Mouse (Mus musculus) forebrain, embryonic 10.5 days (tissue): ENCODE data around the gene Stard13. TPM values are rescaled to one million over a fixed set of nuclear protein-coding genes. Genes with fewer than 3 reads are reported as not detected.

Source experiments
- DNase-seq: peaks from one replicate; pipeline ENCODE4 v3.0.0-alpha.2; 2017; ENCODE audit warnings: low spot score; ENCODE audit errors: extremely low spot score
- H3K27ac ChIP-seq: fragments of 300-500 bp; sonication (generic); 2 replicates; pipeline ENCODE4 v1.5.1; 2016; ENCODE audit warnings: mild to moderate bottlenecking
- H3K27me3 ChIP-seq: fragments of 300-500 bp; sonication (generic); 2 replicates; pipeline ENCODE4 v1.6.1; 2016; ENCODE audit warnings: mild to moderate bottlenecking; ENCODE audit not compliant: poor library complexity, severe bottlenecking
- H3K36me3 ChIP-seq: fragments of 300-500 bp; sonication (generic); replicated peaks from 2 replicates; pipeline ENCODE4 v1.6.1; 2016; ENCODE audit warnings: mild to moderate bottlenecking, moderate library complexity
- H3K4me1 ChIP-seq: fragments of 300-500 bp; sonication (generic); 2 replicates; pipeline ENCODE4 v1.6.1; 2016
- H3K4me3 ChIP-seq: fragments of 300-500 bp; sonication (generic); 2 replicates; pipeline ENCODE4 v1.5.1; 2016; ENCODE audit warnings: mild to moderate bottlenecking, moderate library complexity
- H3K9me3 ChIP-seq: fragments of 300-500 bp; sonication (generic); 2 replicates; pipeline ENCODE4 v1.6.1; 2016; ENCODE audit warnings: mild to moderate bottlenecking, moderate library complexity
- WGBS: fragments of 180-500 bp; shearing (Covaris S2); methylation state at CpG from one replicate; pipeline ENCODE4 v1.1.7; 2016; 5-methylcytosine and 5-hydroxymethylcytosine counted together
- polyA plus RNA-seq: library from polyadenylated mRNA; unstranded; fragments of >200 nt; fragmentation: Nextera tagmentation; extraction: Ambion mirVana; gene quantifications from 2 replicates; pipeline ENCODE4 v1.2.1, GENCODE M21; 2016

Stard13 gene
- polyA plus RNA-seq, 1 experiment from 2014 or later = 3.7 TPM

DNA sequence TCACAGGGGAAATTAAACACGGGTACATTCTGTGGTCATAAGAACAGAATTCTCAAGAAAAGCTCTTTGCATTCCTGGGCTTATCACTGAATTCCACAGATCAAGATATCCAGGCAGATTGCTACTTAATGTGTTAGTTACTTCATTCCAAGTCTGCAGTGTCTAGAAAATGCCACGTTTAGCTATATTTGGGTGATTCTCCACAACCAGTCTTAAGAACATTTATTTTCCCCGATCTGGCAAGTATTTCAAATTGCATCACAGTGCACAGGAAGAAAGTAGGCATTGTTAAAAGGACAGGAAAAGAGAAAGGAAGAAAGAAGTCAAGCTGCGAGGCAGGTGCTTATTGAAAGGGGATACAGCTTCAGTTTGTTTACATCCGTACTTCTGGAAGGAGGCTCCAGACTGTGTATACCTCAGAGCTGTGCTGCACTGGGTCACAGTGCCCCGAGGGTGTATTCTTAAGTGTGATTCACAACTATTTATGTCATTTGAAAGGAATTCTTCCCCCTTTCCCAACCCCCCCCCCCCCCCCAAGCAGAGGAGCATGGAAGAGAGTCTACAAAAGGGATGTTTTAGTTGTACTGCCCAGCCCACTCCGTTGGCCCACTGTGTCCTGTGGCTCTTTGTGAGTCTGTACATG lies 179.4 kb downstream of the Stard13 start:
- H3K4me1 ChIP-seq = peaks cover 35% of the 10 kb centered on the region
- H3K9me3 ChIP-seq = peaks cover 4% of the 10 kb centered on the region; the same call in 1 of the 2 replicates
- no peak overlapping the region for H3K4me3 ChIP-seq
- DNase-seq = no peak
- peaks cover 6% of the 10 kb centered on the region for H3K36me3 ChIP-seq
- WGBS = 38% methylated on average over 7 of the region's 7 CpGs
- H3K27ac ChIP-seq = peak overlapping the region; percentile 59
- H3K27me3 ChIP-seq = no peaks in the 10 kb centered on the region

GRCm38 (mm10) chr5:151053190-151053589 lies 180.4 kb downstream of the Stard13 start:
- DNase-seq = no peak
- Histone ChIP-seq H3K9me3 (peaks cover 4% of the 10 kb centered on the region; the same call in 1 of the 2 replicates), H3K4me3 (no peak overlapping the region), H3K27me3 (no peaks in the 10 kb centered on the region), H3K4me1 (peaks cover 32% of the 10 kb centered on the region), H3K36me3 (peaks cover 6% of the 10 kb centered on the region), H3K27ac (no peak overlapping the region)
- WGBS = 86% methylated on average over 5 of the region's 5 CpGs

- Histone ChIP-seq H3K27ac (no peak overlapping the region), H3K36me3 (peaks cover 6% of the 10 kb centered on the region), H3K27me3 (no peaks in the 10 kb centered on the region), H3K9me3 (peaks cover 4% of the 10 kb centered on the region; the same call in 1 of the 2 replicates), H3K4me1 (peaks cover 32% of the 10 kb centered on the region), H3K4me3 (no peak overlapping the region)
- WGBS = 96% methylated on average over 8 of the region's 8 CpGs
- DNase-seq = no peak
These were observed 181.3 kb downstream of the Stard13 start for GRCm38 (mm10) chr5:151052331-151052730.

DNA sequence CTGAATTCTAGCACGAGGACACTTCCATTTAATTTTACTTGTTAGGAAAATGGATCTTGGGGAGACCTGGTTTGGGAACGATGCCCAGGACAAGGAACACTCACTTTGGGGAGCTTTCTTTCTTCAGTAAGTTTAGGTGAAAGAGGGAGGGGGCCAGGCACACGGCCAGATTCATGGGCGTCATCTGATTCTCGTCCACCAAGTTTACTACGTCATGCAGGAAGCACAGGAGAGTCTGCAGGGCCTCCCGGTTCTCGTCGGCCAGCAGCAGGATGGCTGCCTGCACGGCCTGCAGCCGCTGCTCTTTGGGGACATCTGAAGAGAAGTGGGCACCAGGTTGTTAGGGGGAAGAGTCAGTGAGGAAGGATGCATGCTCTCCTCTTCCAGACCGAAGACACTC lies 186.1 kb downstream of the Stard13 start:
- H3K4me3 ChIP-seq = no peak overlapping the region
- no peaks in the 10 kb centered on the region for H3K27me3 ChIP-seq
- no peaks in the 10 kb centered on the region for H3K4me1 ChIP-seq
- DNase-seq = no peak
- H3K9me3 ChIP-seq = peaks cover 4% of the 10 kb centered on the region; the same call in 1 of the 2 replicates
- H3K36me3 ChIP-seq = peaks cover 9% of the 10 kb centered on the region
- no peak overlapping the region for H3K27ac ChIP-seq
- WGBS = 88% methylated on average over 12 of the region's 12 CpGs

- Histone ChIP-seq H3K27ac (no peak overlapping the region), H3K4me3 (no peak overlapping the region), H3K27me3 (no peaks in the 10 kb centered on the region), H3K4me1 (no peaks in the 10 kb centered on the region), H3K9me3 (peaks cover under 1% of the 10 kb centered on the region; the same call in 1 of the 2 replicates), H3K36me3 (peaks cover 7% of the 10 kb centered on the region)
- 79% methylated on average over 7 of the region's 7 CpGs for WGBS
- no peak for DNase-seq
These were observed 186.7 kb downstream of the Stard13 start for GRCm38 (mm10) chr5:151046917-151047316.

DNA sequence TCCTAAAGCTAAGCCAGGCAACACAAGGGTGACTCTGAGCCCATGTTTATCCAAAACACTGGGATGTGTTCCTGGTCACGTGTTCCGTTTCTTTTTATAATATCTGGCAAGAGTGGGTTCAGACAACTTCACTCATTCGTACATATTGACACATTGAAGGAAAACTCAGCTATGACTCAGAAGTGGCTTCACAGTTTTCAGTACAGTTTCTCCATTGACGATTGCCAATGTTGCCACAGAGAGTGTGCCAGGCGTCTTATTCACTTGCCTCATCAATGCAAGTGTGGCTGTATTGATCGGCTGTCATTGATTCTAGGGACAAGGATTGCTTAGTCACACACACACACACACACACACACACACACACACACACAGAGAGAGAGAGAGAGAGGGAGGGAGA lies 187.5 kb downstream of the Stard13 start:
- Histone ChIP-seq H3K27ac (no peak overlapping the region), H3K36me3 (peaks cover 11% of the 10 kb centered on the region), H3K4me3 (no peak overlapping the region), H3K4me1 (no peaks in the 10 kb centered on the region), H3K27me3 (no peaks in the 10 kb centered on the region), H3K9me3 (no peaks in the 10 kb centered on the region)
- no peak for DNase-seq
- WGBS = 95% methylated on average over 6 of the region's 6 CpGs

GRCm38 (mm10) chr5:151042911-151043310 lies 190.7 kb downstream of the Stard13 start:
- Histone ChIP-seq H3K27ac (no peak overlapping the region), H3K9me3 (no peaks in the 10 kb centered on the region), H3K4me1 (no peaks in the 10 kb centered on the region), H3K4me3 (no peak overlapping the region), H3K27me3 (no peaks in the 10 kb centered on the region), H3K36me3 (peaks cover 14% of the 10 kb centered on the region)
- WGBS = 96% methylated on average over 5 of the region's 5 CpGs
- DNase-seq = no peak

GRCm38 (mm10) chr5:151037871-151038270 lies 195.8 kb downstream of the Stard13 start:
- peaks cover 11% of the 10 kb centered on the region for H3K36me3 ChIP-seq
- no peaks in the 10 kb centered on the region; the same call in 1 of the 2 replicates for H3K9me3 ChIP-seq
- H3K4me1 ChIP-seq = 0 out of 2 replicates have a peak, but pooled peaks cover 7% of the 10 kb centered on the region
- DNase-seq = no peak
- H3K27me3 ChIP-seq = no peaks in the 10 kb centered on the region
- WGBS = 85% methylated on average over 7 of the region's 7 CpGs
- no peak overlapping the region for H3K4me3 ChIP-seq
- no peak overlapping the region for H3K27ac ChIP-seq

DNA sequence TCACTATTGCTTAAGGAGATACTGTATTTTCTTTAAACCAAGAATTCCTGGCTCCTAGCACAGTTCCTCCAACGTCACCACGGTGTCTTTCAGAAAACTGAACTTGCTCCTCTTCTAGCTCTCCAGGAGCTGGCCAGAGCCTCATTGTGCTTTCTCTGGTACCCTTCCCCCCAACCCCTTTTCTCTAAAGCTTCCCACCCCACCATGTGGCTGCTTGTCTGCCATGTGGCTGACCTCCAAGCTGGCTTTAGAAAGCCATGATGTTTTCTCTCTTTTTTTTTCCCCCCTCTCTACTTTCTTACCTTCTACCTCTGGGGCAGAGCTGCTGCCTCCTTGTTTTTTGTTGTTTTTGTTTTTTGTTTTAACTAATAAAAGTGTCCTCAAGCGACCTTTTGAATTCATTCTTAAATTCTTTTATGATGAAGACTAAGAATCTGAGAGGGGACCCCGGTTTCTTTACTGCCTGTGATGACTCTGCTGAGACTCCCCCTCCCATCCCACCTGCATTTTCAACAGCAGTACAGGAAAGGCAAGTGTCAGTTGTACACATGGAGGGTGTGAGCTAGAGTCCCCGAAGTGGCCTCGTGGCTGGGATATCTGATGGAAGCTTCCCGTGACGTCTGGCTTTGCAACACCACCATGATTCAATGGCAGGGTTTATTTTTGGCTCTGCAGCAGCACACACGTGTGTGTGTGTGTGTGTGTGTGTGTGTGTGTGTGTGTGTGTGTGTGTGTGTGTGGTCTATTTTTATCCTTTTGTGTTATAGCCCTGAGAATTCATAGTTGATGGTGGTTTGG lies 198.7 kb downstream of the Stard13 start:
- Histone ChIP-seq H3K9me3 (no peaks in the 10 kb centered on the region; the same call in 1 of the 2 replicates), H3K4me3 (no peak overlapping the region), H3K36me3 (peaks cover 3% of the 10 kb centered on the region; the same call in 1 of the 2 replicates), H3K27me3 (no peaks in the 10 kb centered on the region), H3K4me1 (0 out of 2 replicates have a peak, but pooled peaks cover 7% of the 10 kb centered on the region), H3K27ac (no peak overlapping the region)
- WGBS = 77% methylated on average over 9 of the region's 9 CpGs
- no peak for DNase-seq

DNA sequence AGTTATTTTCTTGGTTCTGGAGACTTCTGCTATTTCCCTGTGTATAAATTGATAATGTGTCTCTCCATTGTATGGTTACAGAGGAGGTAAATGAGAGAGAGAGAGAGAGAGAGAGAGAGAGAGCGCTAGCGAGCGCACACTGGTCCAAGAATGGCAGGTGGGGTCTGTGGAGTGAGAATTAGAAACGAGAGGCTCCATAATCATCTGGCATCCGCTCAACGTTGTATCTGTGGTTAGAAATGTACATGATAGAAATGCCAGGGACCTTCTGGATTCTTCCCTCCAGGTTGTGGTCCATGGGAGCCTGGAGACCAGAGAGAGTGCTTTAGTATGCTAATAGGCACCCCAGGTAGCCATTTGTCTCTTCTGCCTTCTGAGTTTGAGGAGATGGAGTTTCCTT lies 204.7 kb downstream of the Stard13 start:
- H3K36me3 ChIP-seq = no peaks in the 10 kb centered on the region
- no peaks in the 10 kb centered on the region; the same call in 1 of the 2 replicates for H3K9me3 ChIP-seq
- H3K4me3 ChIP-seq = no peak overlapping the region
- WGBS = 77% methylated on average over 6 of the region's 6 CpGs
- no peak for DNase-seq
- peaks cover 26% of the 10 kb centered on the region for H3K4me1 ChIP-seq
- no peak overlapping the region for H3K27ac ChIP-seq
- H3K27me3 ChIP-seq = no peaks in the 10 kb centered on the region

GRCm38 (mm10) chr5:151027171-151027570 lies 206.5 kb downstream of the Stard13 start:
- Histone ChIP-seq H3K36me3 (no peaks in the 10 kb centered on the region), H3K27ac (0 out of 2 replicates have a peak overlapping the region, but pooled peaks have one; percentile 52)
- 47% methylated on average over 7 of the region's 7 CpGs for WGBS

DNA sequence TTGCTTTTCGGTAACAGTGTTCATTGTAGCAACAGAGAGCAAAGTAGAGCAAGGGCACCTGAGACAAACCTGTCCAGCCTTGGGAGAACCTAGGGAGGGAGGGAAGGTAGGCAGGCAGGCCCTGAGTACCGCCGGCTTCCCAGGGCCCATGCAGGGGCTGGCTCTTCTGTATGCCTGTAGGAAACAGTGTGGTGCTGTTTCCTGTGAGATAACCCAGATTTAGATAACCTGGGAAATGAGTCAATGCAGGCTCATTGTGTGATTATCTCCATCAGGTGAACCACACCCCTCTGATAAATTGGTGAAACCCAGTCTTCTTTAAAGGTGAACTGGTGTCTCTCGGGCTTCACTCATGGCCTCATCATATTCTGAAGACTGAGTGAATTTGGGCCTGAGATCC lies 207.6 kb downstream of the Stard13 start:
- WGBS = 87% methylated on average over 4 of the region's 4 CpGs
- no peak for DNase-seq
- no peaks in the 10 kb centered on the region for H3K36me3 ChIP-seq
- no peak overlapping the region for H3K4me3 ChIP-seq
- no peaks in the 10 kb centered on the region for H3K9me3 ChIP-seq
- 0 out of 2 replicates have a peak overlapping the region, but pooled peaks have one; percentile 52 for H3K27ac ChIP-seq
- H3K4me1 ChIP-seq = peaks cover 41% of the 10 kb centered on the region
- H3K27me3 ChIP-seq = no peaks in the 10 kb centered on the region

More at GRCm38 (mm10) chr5:151027171-151027570, 206.5 kb downstream of the Stard13 start:
- Histone ChIP-seq H3K27me3 (no peaks in the 10 kb centered on the region), H3K4me3 (no peak overlapping the region), H3K9me3 (no peaks in the 10 kb centered on the region), H3K4me1 (peaks cover 41% of the 10 kb centered on the region)
- DNase-seq = peak; percentile 36

- WGBS = 82% methylated on average over 2 of the region's 2 CpGs
- no peaks in the 10 kb centered on the region for H3K9me3 ChIP-seq
These were observed 209.2 kb downstream of the Stard13 start for GRCm38 (mm10) chr5:151024483-151024882.

More at GRCm38 (mm10) chr5:151024483-151024882, 209.2 kb downstream of the Stard13 start:
- H3K27me3 ChIP-seq = no peaks in the 10 kb centered on the region
- H3K4me1 ChIP-seq = peaks cover 46% of the 10 kb centered on the region
- no peak overlapping the region for H3K27ac ChIP-seq
- no peak overlapping the region for H3K4me3 ChIP-seq
- no peak for DNase-seq
- no peaks in the 10 kb centered on the region for H3K36me3 ChIP-seq
